Comparison of ENCODE assay signal across 17 mouse cellular contexts in the genomic region with DNA sequence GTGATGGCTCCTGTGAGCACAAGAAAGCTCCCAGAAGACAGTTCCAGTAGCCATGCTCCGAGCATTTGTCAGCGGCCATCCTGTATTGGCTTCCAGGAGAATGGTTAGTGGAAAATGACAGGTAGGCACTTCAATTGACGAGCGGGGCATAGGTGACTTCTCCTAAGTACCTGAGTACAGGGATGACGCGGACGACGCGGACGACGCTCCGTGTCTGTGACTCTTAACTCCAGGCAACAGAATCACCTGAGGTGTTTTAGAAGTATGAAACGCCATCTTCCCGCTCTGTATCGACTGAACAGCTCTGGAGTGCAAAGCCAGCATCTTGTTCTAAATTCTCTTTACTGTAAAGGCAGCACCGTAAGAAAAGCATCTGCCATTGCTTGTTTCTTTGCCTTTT.
"Had no signal": no experiment of that assay in that cellular context is flagged by ENCODE, and none has a peak within 500 bp of the region (broad histone marks: within the 10 kb centered on the region; RNA-seq: fewer than 3 reads in every experiment).

No protein-coding gene starts in this region.

- H3K9ac ChIP-seq: liver, embryonic 12.5 days; liver, embryonic 14.5 days; lung, embryonic 14.5 days; neural tube, embryonic 13.5 days; neural tube, embryonic 15.5 days had no signal

- H3K4me2 ChIP-seq: liver, embryonic 12.5 days; lung, embryonic 14.5 days; neural tube, embryonic 13.5 days; neural tube, embryonic 15.5 days had no signal

- DNase-seq: lung, adult 18-20 months; lung, embryonic 14.5 days; lung, postnatal 10 days; lung, postnatal 4 days; retina, postnatal 1 day; right cerebral cortex, adult 18-20 months; right cerebral cortex, postnatal 25 days; right cerebral cortex, postnatal 4 days; spleen, adult 18-20 months; thymus, adult 18-20 months; thymus, postnatal 14 days; thymus, postnatal 36 days had no signal

- H3K27ac ChIP-seq: liver, embryonic 12.5 days; liver, embryonic 14.5 days; neural tube, embryonic 13.5 days; neural tube, embryonic 15.5 days had no signal

- H3K4me3 ChIP-seq: liver, embryonic 12.5 days; myocyte; neural tube, embryonic 13.5 days; neural tube, embryonic 15.5 days had no signal

- H3K9me3 ChIP-seq: liver, embryonic 12.5 days; neural tube, embryonic 13.5 days; neural tube, embryonic 15.5 days had no signal

- H3K36me3 ChIP-seq: liver, embryonic 12.5 days; neural tube, embryonic 13.5 days; neural tube, embryonic 15.5 days had no signal

- H3K27me3 ChIP-seq: liver, embryonic 12.5 days; neural tube, embryonic 13.5 days; neural tube, embryonic 15.5 days had no signal

- H3K4me1 ChIP-seq: liver, embryonic 12.5 days had no signal

- ATAC-seq: liver, embryonic 12.5 days had no signal
